Mouse (Mus musculus): ENCODE measurements at regions not wholly inside any gene's neighbourhood (a gene's known extent, or its start where the extent isn't known, plus 50 kb on each side); places are given as distances from the start of the nearest gene placed in this dataset.

DNA sequence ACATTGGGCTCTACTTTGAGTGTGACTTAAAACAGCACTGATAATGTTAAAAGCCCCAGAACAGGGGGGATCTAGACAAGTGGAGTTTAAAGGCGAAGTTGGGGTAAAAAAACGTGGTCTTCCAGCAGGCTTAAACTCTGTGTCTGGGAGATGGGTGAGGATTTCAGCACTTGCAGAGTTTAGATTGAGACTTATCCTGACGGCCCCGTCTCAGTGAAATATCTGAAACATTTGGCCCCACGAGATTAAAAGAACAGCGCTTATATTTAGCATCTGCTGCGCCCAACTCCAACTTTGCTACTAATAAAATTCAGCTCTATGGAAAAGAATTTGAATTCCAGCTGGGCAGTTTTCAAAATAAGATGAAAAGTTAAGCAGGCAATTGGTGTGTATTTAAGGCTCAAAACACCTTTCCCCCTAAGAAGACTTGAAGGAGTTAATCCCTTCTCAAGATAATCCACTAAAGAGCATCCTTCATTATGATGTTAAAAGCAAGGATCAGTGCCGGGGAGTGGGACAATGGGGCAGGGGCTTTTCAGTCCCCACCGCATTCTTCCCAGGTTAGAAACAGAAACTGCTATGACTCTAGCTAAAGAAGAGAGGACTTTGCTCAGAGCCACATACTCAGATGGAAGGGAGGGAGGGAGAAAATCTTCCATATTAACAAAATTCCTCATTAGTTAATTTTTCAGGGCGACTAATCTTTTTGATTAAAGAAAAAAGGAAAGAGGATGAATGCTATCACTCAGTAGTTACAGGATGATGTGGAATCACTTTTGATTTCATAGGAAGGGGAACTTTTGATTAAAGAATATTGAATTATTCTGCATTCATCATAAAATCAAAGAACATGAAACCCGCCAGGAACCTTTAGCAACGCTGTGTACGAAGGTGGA, 225.1 kb upstream of the Nr2f2 start:
- TF ChIP-seq CTCF (IDR thresholded peaks at IDR 0.05; ENCODE audit: insufficient read depth, low read depth, low read length): no peak
- no peak for TF ChIP-seq POLR2A (IDR thresholded peaks at IDR 0.05; ENCODE audit: insufficient read depth, low read depth, low read length)
- 38% methylated on average over 13 of the region's 13 CpGs for WGBS
- no peaks in the 10 kb centered on the region for H3K4me1 ChIP-seq (ENCODE audit: control insufficient read depth, insufficient read depth, low read length)
- H3K4me3 ChIP-seq (ENCODE audit: insufficient read depth, low read depth, low read length): no peak overlapping the region
- no peak overlapping the region for H3K27ac ChIP-seq (ENCODE audit: insufficient read depth, low read depth, low read length)

DNA sequence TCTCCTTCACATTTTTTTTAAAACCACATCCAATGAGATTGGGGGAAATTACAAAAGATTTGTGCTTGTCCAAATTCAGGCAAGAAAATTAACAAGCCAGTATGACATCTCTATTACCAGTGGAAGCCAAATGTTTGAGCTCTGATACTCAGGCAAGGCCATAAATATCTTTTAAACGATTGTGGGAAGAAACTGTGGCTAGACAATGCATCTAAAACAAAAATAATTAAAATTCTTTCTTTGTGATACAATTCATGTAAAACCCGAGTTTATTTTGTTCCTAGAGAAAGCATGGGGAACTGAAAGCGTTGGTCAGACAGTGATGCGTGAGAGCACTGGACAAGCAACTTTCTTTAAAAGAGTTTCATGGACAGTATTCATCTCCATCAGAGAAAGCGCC, 223.2 kb upstream of the Nr2f2 start:
- TF ChIP-seq POLR2A (IDR thresholded peaks at IDR 0.05; ENCODE audit: insufficient read depth, low read depth, low read length) (no peak), CTCF (IDR thresholded peaks at IDR 0.05; ENCODE audit: insufficient read depth, low read depth, low read length) (no peak)

DNA sequence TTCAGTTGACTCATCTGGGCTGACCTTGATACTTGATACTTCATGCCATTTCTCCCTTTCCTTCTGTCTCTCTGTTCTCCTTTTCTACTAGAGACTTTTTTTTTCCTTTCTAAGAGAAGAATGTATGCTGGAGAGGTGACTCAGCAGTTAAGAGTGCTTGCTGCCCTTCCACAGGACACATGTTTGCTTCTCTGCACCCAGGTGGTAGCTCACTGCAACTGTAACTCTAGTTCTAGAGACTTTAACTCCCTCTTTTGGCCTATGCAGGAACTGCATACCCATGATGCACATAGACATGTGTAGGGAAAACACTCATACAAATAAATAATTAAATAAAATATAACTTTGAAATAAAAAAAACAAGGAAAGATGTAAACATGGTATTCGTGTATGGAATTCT, 221.5 kb upstream of the Nr2f2 start:
- TF ChIP-seq CTCF (IDR thresholded peaks at IDR 0.05; ENCODE audit: insufficient read depth, low read depth, low read length): no peak
- TF ChIP-seq POLR2A (IDR thresholded peaks at IDR 0.05; ENCODE audit: insufficient read depth, low read depth, low read length): no peak
- 95% methylated on average over 1 of the region's 1 CpGs for WGBS
- H3K27ac ChIP-seq (ENCODE audit: insufficient read depth, low read depth, low read length): no peak overlapping the region
- H3K4me1 ChIP-seq (ENCODE audit: control insufficient read depth, insufficient read depth, low read length): no peaks in the 10 kb centered on the region
- no peak overlapping the region for H3K4me3 ChIP-seq (ENCODE audit: insufficient read depth, low read depth, low read length)

More for the DNA sequence above, 223.2 kb upstream of the Nr2f2 start:
- H3K4me3 ChIP-seq (ENCODE audit: insufficient read depth, low read depth, low read length): no peak overlapping the region
- WGBS: 69% methylated on average over 5 of the region's 5 CpGs
- H3K27ac ChIP-seq (ENCODE audit: insufficient read depth, low read depth, low read length): no peak overlapping the region
- no peaks in the 10 kb centered on the region for H3K4me1 ChIP-seq (ENCODE audit: control insufficient read depth, insufficient read depth, low read length)

DNA sequence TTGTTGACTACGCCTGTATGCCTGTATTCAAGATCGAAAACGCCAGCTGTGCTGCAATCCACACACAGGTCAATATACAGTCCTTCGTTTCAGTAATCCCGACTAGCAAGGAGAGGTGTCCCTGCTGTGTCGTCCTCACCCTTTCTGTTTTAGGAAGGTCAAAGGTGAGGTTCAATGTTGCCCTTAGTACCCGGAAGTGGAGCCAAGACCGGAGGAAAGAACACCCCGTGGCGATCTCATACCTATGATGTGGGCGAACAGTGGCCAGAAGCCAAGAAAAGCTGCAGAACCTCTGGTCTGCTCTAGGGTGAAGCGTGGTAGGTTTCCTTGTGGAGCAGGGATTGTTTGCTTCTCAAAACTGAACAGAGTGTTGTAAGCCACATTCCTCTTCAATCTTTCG, 217.9 kb upstream of the Nr2f2 start:
- H3K4me3 ChIP-seq (ENCODE audit: insufficient read depth, low read depth, low read length): no peak overlapping the region
- no peaks in the 10 kb centered on the region for H3K4me1 ChIP-seq (ENCODE audit: control insufficient read depth, insufficient read depth, low read length)
- TF ChIP-seq CTCF (IDR thresholded peaks at IDR 0.05; ENCODE audit: insufficient read depth, low read depth, low read length) (no peak), POLR2A (IDR thresholded peaks at IDR 0.05; ENCODE audit: insufficient read depth, low read depth, low read length) (no peak)
- no peak overlapping the region for H3K27ac ChIP-seq (ENCODE audit: insufficient read depth, low read depth, low read length)
- WGBS: 77% methylated on average over 13 of the region's 13 CpGs

DNA sequence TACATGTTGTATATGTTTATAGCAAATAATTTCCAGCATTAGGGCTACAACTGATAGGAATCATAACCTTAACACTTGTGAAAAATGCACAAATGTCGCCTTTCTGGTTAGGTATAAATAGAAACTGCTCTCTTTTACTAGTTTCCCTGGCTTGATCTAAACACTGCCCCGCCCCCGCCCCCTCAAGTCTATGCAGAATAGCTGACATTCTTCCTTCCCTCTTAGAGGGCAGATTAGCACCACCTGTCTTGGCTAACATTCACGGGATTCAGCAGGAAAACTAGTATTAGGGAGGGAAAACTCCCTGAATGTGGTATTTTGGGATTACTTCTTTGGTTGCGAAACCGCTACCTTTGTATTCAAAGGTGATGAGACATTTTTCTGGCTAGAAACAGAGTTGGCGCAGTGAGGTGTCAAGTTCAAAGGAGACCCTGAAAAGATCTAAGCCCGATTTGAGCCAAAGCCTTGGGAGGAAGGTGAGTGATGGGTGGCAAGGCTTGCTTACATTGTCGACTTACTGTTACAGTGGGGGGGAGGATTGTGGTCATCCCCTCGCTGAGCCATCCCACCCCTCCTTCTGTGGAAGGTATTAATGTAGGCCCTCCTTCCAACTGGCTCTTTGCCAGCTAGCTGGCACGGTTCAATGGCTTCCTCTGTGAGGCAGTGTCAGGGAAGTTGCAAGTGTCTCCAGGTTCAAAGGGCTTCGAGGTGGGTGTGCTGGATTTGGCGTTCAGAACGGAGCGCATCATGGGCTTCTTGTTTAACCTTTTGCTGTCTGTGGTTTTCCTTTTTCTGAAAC, 209.8 kb upstream of the Nr2f2 start:
- Histone ChIP-seq H3K4me3 (ENCODE audit: insufficient read depth, low read depth, low read length) (no peak overlapping the region), H3K4me1 (ENCODE audit: control insufficient read depth, insufficient read depth, low read length) (no peaks in the 10 kb centered on the region), H3K27ac (ENCODE audit: insufficient read depth, low read depth, low read length) (no peak overlapping the region)
- 44% methylated on average over 15 of the region's 15 CpGs for WGBS
- TF ChIP-seq POLR2A (IDR thresholded peaks at IDR 0.05; ENCODE audit: insufficient read depth, low read depth, low read length) (no peak), CTCF (IDR thresholded peaks at IDR 0.05; ENCODE audit: insufficient read depth, low read depth, low read length) (no peak)

DNA sequence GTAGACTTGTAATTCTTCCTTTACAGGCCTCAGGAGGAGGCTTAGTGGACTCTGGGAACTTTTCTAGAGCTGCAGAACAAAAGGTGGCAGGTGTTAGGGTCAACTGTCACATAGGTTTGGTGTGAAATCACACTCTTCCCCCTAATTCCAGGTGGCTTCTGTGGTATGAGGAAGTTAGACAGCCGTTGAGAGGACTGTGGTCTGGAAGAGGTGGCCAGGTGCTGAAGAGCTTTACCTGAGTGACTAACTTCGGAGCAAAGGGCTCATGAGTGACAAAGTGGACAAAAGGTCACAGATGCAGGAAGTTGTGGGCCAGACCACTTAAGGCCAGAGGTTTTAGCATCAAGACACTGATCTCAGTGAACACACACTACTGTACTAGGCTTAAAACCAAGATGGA, 209.1 kb upstream of the Nr2f2 start:
- Histone ChIP-seq H3K4me1 (ENCODE audit: control insufficient read depth, insufficient read depth, low read length) (no peaks in the 10 kb centered on the region), H3K27ac (ENCODE audit: insufficient read depth, low read depth, low read length) (no peak overlapping the region), H3K4me3 (ENCODE audit: insufficient read depth, low read depth, low read length) (no peak overlapping the region)
- 90% methylated on average over 2 of the region's 2 CpGs for WGBS
- no peak for TF ChIP-seq POLR2A (IDR thresholded peaks at IDR 0.05; ENCODE audit: insufficient read depth, low read depth, low read length)
- no peak for TF ChIP-seq CTCF (IDR thresholded peaks at IDR 0.05; ENCODE audit: insufficient read depth, low read depth, low read length)

DNA sequence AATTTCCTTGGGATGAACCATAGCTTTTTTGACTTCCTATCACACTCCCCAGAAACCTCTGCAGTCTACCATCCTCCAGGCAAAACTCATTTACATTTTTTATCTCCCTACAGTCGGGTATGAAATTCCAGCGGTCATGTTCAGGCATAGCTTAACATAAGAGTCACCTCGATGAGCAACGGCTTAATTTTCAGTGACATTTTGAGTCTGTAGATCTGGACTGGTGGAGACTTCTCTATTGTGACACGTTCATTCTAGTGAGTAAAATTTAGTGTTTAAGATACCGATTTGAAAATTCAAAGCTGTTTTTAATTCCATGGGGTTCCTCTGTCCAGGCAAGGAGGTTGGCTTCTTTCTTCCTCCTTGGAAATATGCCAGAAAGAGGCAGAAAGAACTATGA, 207.7 kb upstream of the Nr2f2 start:
- WGBS: 88% methylated on average over 6 of the region's 6 CpGs
- no peak overlapping the region for H3K4me3 ChIP-seq (ENCODE audit: insufficient read depth, low read depth, low read length)
- TF ChIP-seq CTCF (IDR thresholded peaks at IDR 0.05; ENCODE audit: insufficient read depth, low read depth, low read length): no peak
- no peak for TF ChIP-seq POLR2A (IDR thresholded peaks at IDR 0.05; ENCODE audit: insufficient read depth, low read depth, low read length)
- no peaks in the 10 kb centered on the region for H3K4me1 ChIP-seq (ENCODE audit: control insufficient read depth, insufficient read depth, low read length)
- H3K27ac ChIP-seq (ENCODE audit: insufficient read depth, low read depth, low read length): no peak overlapping the region

DNA sequence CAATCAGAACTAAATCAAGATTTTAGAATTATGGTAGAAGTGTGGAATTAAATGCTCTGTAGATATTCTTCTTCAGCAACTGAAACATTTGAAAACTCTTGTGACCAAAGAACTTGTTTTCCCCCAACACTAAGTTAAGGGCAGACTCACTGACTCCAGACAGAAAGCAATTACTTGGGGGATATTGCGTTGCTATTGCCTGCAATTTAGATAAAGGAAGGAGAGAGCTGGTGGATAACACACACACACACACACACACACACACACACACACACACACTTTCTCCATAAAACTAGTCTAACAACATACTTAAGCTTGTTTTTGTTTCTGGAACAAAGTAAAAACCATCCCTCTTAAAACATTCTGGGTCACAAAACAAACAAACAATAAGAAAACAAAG, 198.5 kb upstream of the Nr2f2 start:
- H3K4me3 ChIP-seq (ENCODE audit: insufficient read depth, low read depth, low read length): no peak overlapping the region
- H3K27ac ChIP-seq (ENCODE audit: insufficient read depth, low read depth, low read length): no peak overlapping the region
- WGBS: 90% methylated on average over 1 of the region's 1 CpGs
- TF ChIP-seq CTCF (IDR thresholded peaks at IDR 0.05; ENCODE audit: insufficient read depth, low read depth, low read length) (no peak), POLR2A (IDR thresholded peaks at IDR 0.05; ENCODE audit: insufficient read depth, low read depth, low read length) (no peak)
- no peaks in the 10 kb centered on the region for H3K4me1 ChIP-seq (ENCODE audit: control insufficient read depth, insufficient read depth, low read length)

DNA sequence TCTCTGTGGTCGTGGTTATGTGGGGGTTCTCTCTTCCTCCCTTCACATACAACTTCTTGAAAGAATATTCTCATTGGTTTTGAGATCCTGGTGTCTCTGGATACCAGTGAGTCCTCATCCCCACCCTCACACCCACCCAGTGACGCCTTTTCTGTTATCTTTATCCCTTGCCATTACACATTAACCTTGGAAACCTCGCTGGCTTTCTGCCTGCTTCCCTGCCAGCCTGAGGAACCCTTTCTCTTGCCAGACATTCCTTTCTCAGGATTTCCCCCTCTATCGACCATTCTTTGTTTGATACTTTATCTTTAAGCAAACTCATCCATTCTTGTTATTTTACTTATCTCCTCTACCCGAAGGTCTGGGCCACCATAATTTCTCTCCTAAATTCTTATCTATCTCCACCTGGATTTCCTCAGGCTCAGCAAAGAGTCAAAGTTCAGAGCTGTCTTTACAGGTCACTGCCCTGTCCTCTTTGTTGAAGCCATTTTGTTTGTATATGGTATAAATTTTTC, 182.5 kb upstream of the Nr2f2 start:
- 82% methylated on average over 5 of the region's 5 CpGs for WGBS
- Histone ChIP-seq H3K27ac (ENCODE audit: insufficient read depth, low read depth, low read length) (no peak overlapping the region), H3K4me1 (ENCODE audit: control insufficient read depth, insufficient read depth, low read length) (no peaks in the 10 kb centered on the region), H3K4me3 (ENCODE audit: insufficient read depth, low read depth, low read length) (no peak overlapping the region)
- TF ChIP-seq POLR2A (IDR thresholded peaks at IDR 0.05; ENCODE audit: insufficient read depth, low read depth, low read length): no peak
- TF ChIP-seq CTCF (IDR thresholded peaks at IDR 0.05; ENCODE audit: insufficient read depth, low read depth, low read length): no peak
